Mouse (Mus musculus) lung, embryonic 16.5 days (tissue): ENCODE data around the gene Chmp2b. TPM values are rescaled to one million over a fixed set of nuclear protein-coding genes. Genes with fewer than 3 reads are reported as not detected.

ENCODE experiments used
- ATAC-seq: fragments of 200-750 bp; cut with Nextera tagmentation; 2 replicates; pipeline ENCODE4 v1.8.0; 2017; ENCODE audit warnings: low read depth, mild to moderate bottlenecking, moderate library complexity
- H3K27ac ChIP-seq: fragments of 300-500 bp; sonication (generic); 2 replicates; pipeline ENCODE4 v1.5.1; 2014; ENCODE audit warnings: mild to moderate bottlenecking, control low read depth, low read length
- H3K27me3 ChIP-seq: fragments of 300-500 bp; sonication (generic); 2 replicates; pipeline ENCODE4 v1.6.1; 2014; ENCODE audit warnings: low read depth, low read length, mixed read lengths; ENCODE audit not compliant: control insufficient read depth, insufficient read depth
- H3K36me3 ChIP-seq: fragments of 300-500 bp; sonication (generic); 2 replicates; pipeline ENCODE4 v1.6.1; 2014; ENCODE audit warnings: low read length; ENCODE audit not compliant: control insufficient read depth, insufficient read depth
- H3K4me1 ChIP-seq: fragments of 300-500 bp; sonication (generic); replicated peaks from 2 replicates; pipeline ENCODE4 v1.6.1; 2014; ENCODE audit warnings: low read length, mixed read lengths; ENCODE audit not compliant: control insufficient read depth, insufficient read depth
- H3K4me2 ChIP-seq: fragments of 300-500 bp; sonication (generic); 2 replicates; pipeline ENCODE4 v1.6.1; 2014; ENCODE audit warnings: low read depth, low read length, control low read depth
- H3K4me3 ChIP-seq: fragments of 300-500 bp; sonication (generic); 2 replicates; pipeline ENCODE4 v1.5.1; 2014; ENCODE audit warnings: mild to moderate bottlenecking, low read length, control low read depth
- H3K9ac ChIP-seq: fragments of 300-500 bp; sonication (generic); 2 replicates; pipeline ENCODE4 v1.6.1; 2014; ENCODE audit warnings: low read length, control low read depth
- H3K9me3 ChIP-seq: fragments of 300-500 bp; sonication (generic); 2 replicates; pipeline ENCODE4 v1.6.1; 2016; ENCODE audit warnings: low read length; ENCODE audit not compliant: control insufficient read depth
- WGBS: fragments of 180-500 bp; shearing (Covaris S2); extraction: QIAGEN DNeasy Blood & Tissue Kit; methylation state at CpG from one replicate; pipeline ENCODE4 v1.1.7; 2014; 5-methylcytosine and 5-hydroxymethylcytosine counted together
- polyA plus RNA-seq: library from polyadenylated mRNA; unstranded; fragments of >200 nt; fragmentation: Nextera tagmentation; extraction: Ambion mirVana; gene quantifications from 2 replicates; pipeline ENCODE4 v1.2.1, GENCODE M21; 2015

The Chmp2b gene
- polyA plus RNA-seq, 1 experiment from 2014 or later = 90.6 TPM

GRCm38 (mm10) chr16:65562864-65563206 lies 309 bp upstream of the Chmp2b start:
- 2% methylated on average over 10 of the region's 10 CpGs for WGBS
- H3K4me1 ChIP-seq = peaks cover 11% of the 10 kb centered on the region
- peak overlapping the region; percentile 95 for H3K9ac ChIP-seq
- peak overlapping the region; percentile 77 for H3K4me2 ChIP-seq
- no peaks in the 10 kb centered on the region for H3K36me3 ChIP-seq
- H3K27ac ChIP-seq = 0 out of 2 replicates have a peak overlapping the region, but pooled peaks have one; percentile 31
- no peaks in the 10 kb centered on the region for H3K9me3 ChIP-seq
- no peaks in the 10 kb centered on the region for H3K27me3 ChIP-seq
- ATAC-seq = peak; percentile 55; the same call in 1 of the 2 replicates
- peak overlapping the region; percentile 100 for H3K4me3 ChIP-seq

- Histone ChIP-seq H3K9me3 (no peaks in the 10 kb centered on the region), H3K9ac (peak overlapping the region; percentile 95), H3K4me3 (peak overlapping the region; percentile 100), H3K36me3 (no peaks in the 10 kb centered on the region), H3K27ac (no peak overlapping the region; the same call in 1 of the 2 replicates), H3K4me2 (peak overlapping the region; percentile 77), H3K27me3 (no peaks in the 10 kb centered on the region), H3K4me1 (peaks cover 11% of the 10 kb centered on the region)
- WGBS = 3% methylated on average over 8 of the region's 8 CpGs
- ATAC-seq = no peak
These were observed 1.2 kb downstream of the Chmp2b start for GRCm38 (mm10) chr16:65560996-65561962.

- Histone ChIP-seq H3K36me3 (no peaks in the 10 kb centered on the region), H3K4me3 (no peak overlapping the region), H3K27ac (no peak overlapping the region), H3K4me1 (peaks cover 11% of the 10 kb centered on the region), H3K27me3 (no peaks in the 10 kb centered on the region), H3K4me2 (no peak overlapping the region), H3K9ac (no peak overlapping the region), H3K9me3 (no peaks in the 10 kb centered on the region)
- ATAC-seq = no peak
- WGBS = 60% methylated on average over 2 of the region's 2 CpGs
These were observed 2.9 kb downstream of the Chmp2b start for GRCm38 (mm10) chr16:65559591-65559990.

- 80% methylated on average over 5 of the region's 5 CpGs for WGBS
- ATAC-seq = no peak
- no peak overlapping the region for H3K4me2 ChIP-seq
- peaks cover 7% of the 10 kb centered on the region; the same call in 1 of the 2 replicates for H3K4me1 ChIP-seq
- H3K4me3 ChIP-seq = no peak overlapping the region
- no peaks in the 10 kb centered on the region for H3K36me3 ChIP-seq
- no peak overlapping the region for H3K27ac ChIP-seq
- H3K9ac ChIP-seq = no peak overlapping the region
- no peaks in the 10 kb centered on the region for H3K27me3 ChIP-seq
- H3K9me3 ChIP-seq = no peaks in the 10 kb centered on the region
These were observed 5.2 kb downstream of the Chmp2b start for GRCm38 (mm10) chr16:65557369-65557768.

- Histone ChIP-seq H3K4me1 (0 out of 2 replicates have a peak, but pooled peaks cover 1% of the 10 kb centered on the region), H3K27me3 (no peaks in the 10 kb centered on the region), H3K4me2 (no peak overlapping the region), H3K9me3 (no peaks in the 10 kb centered on the region), H3K9ac (no peak overlapping the region), H3K4me3 (no peak overlapping the region), H3K36me3 (0 out of 2 replicates have a peak, but pooled peaks cover 3% of the 10 kb centered on the region), H3K27ac (no peak overlapping the region)
- WGBS = 72% methylated on average over 5 of the region's 5 CpGs
- no peak for ATAC-seq
These were observed 8.3 kb downstream of the Chmp2b start for GRCm38 (mm10) chr16:65554267-65554666.

- WGBS = 86% methylated on average over 13 of the region's 13 CpGs
- Histone ChIP-seq H3K27me3 (no peaks in the 10 kb centered on the region), H3K4me2 (no peak overlapping the region), H3K9ac (no peak overlapping the region), H3K27ac (no peak overlapping the region), H3K9me3 (no peaks in the 10 kb centered on the region), H3K36me3 (peaks cover 3% of the 10 kb centered on the region; the same call in 1 of the 2 replicates), H3K4me3 (no peak overlapping the region), H3K4me1 (0 out of 2 replicates have a peak, but pooled peaks cover 2% of the 10 kb centered on the region)
- ATAC-seq = no peak
These were observed 11.7 kb downstream of the Chmp2b start for GRCm38 (mm10) chr16:65550814-65551213.

GRCm38 (mm10) chr16:65548960-65549359 lies 13.6 kb downstream of the Chmp2b start:
- Histone ChIP-seq H3K36me3 (peaks cover 8% of the 10 kb centered on the region; the same call in 1 of the 2 replicates), H3K27me3 (no peaks in the 10 kb centered on the region), H3K27ac (no peak overlapping the region), H3K4me2 (no peak overlapping the region), H3K9me3 (no peaks in the 10 kb centered on the region), H3K4me1 (0 out of 2 replicates have a peak, but pooled peaks cover 2% of the 10 kb centered on the region), H3K9ac (no peak overlapping the region), H3K4me3 (no peak overlapping the region)
- 74% methylated on average over 7 of the region's 7 CpGs for WGBS
- no peak for ATAC-seq

GRCm38 (mm10) chr16:65543676-65544293 lies 18.7 kb downstream of the Chmp2b start:
- 84% methylated on average over 11 of the region's 11 CpGs for WGBS
- Histone ChIP-seq H3K4me3 (no peak overlapping the region), H3K27me3 (no peaks in the 10 kb centered on the region), H3K9me3 (no peaks in the 10 kb centered on the region), H3K9ac (no peak overlapping the region), H3K36me3 (peaks cover 29% of the 10 kb centered on the region), H3K4me1 (no peaks in the 10 kb centered on the region), H3K27ac (no peak overlapping the region), H3K4me2 (no peak overlapping the region)
- ATAC-seq = no peak

GRCm38 (mm10) chr16:65533315-65533999 lies 29.1 kb downstream of the Chmp2b start:
- 28% methylated on average over 12 of the region's 12 CpGs for WGBS
- no peaks in the 10 kb centered on the region for H3K4me1 ChIP-seq
- no peaks in the 10 kb centered on the region for H3K36me3 ChIP-seq
- no peak for ATAC-seq
- H3K9ac ChIP-seq = no peak overlapping the region
- H3K9me3 ChIP-seq = no peaks in the 10 kb centered on the region
- no peak overlapping the region for H3K4me2 ChIP-seq
- H3K27ac ChIP-seq = no peak overlapping the region
- H3K27me3 ChIP-seq = no peaks in the 10 kb centered on the region
- H3K4me3 ChIP-seq = no peak overlapping the region
